Mouse (Mus musculus) stomach, embryonic 15.5 days (tissue): ENCODE measurements at regions not wholly inside any gene's neighbourhood (a gene's known extent, or its start where the extent isn't known, plus 50 kb on each side); places are given as distances from the start of the nearest gene placed in this dataset.

Experiments
- ATAC-seq: fragments of 200-750 bp; cut with Nextera tagmentation; 2 replicates; pipeline ENCODE4 v1.8.0; 2017; ENCODE audit warnings: low read depth, moderate number of reproducible peaks, moderate TSS enrichment; ENCODE audit not compliant: insufficient read depth, low FRiP score
- H3K27ac ChIP-seq: fragments of 300-500 bp; sonication (generic); 2 replicates; pipeline ENCODE4 v1.5.1; 2015; ENCODE audit warnings: mild to moderate bottlenecking, inconsistent platforms
- H3K27me3 ChIP-seq: fragments of 300-500 bp; sonication (generic); replicated peaks from 2 replicates; pipeline ENCODE4 v1.6.1; 2015; ENCODE audit warnings: inconsistent platforms
- H3K36me3 ChIP-seq: fragments of 300-500 bp; sonication (generic); 2 replicates; pipeline ENCODE4 v1.6.1; 2015; ENCODE audit warnings: inconsistent platforms
- H3K4me1 ChIP-seq: fragments of 300-500 bp; sonication (generic); 2 replicates; pipeline ENCODE4 v1.6.1; 2015; ENCODE audit warnings: inconsistent platforms
- H3K4me2 ChIP-seq: fragments of 300-500 bp; sonication (generic); 2 replicates; pipeline ENCODE4 v1.6.1; 2015; ENCODE audit warnings: mild to moderate bottlenecking, inconsistent platforms
- H3K4me3 ChIP-seq: fragments of 300-500 bp; sonication (generic); replicated peaks from 2 replicates; pipeline ENCODE4 v1.5.1; 2015; ENCODE audit warnings: inconsistent platforms
- H3K9ac ChIP-seq: fragments of 300-500 bp; sonication (generic); 2 replicates; pipeline ENCODE4 v1.6.1; 2015; ENCODE audit warnings: inconsistent platforms
- H3K9me3 ChIP-seq: fragments of 300-500 bp; sonication (generic); 2 replicates; pipeline ENCODE4 v1.6.1; 2016; ENCODE audit warnings: inconsistent platforms
- WGBS: fragments of 180-500 bp; shearing (Covaris S2); methylation state at CpG from one replicate; pipeline ENCODE4 v1.1.7; 2015; 5-methylcytosine and 5-hydroxymethylcytosine counted together

DNA sequence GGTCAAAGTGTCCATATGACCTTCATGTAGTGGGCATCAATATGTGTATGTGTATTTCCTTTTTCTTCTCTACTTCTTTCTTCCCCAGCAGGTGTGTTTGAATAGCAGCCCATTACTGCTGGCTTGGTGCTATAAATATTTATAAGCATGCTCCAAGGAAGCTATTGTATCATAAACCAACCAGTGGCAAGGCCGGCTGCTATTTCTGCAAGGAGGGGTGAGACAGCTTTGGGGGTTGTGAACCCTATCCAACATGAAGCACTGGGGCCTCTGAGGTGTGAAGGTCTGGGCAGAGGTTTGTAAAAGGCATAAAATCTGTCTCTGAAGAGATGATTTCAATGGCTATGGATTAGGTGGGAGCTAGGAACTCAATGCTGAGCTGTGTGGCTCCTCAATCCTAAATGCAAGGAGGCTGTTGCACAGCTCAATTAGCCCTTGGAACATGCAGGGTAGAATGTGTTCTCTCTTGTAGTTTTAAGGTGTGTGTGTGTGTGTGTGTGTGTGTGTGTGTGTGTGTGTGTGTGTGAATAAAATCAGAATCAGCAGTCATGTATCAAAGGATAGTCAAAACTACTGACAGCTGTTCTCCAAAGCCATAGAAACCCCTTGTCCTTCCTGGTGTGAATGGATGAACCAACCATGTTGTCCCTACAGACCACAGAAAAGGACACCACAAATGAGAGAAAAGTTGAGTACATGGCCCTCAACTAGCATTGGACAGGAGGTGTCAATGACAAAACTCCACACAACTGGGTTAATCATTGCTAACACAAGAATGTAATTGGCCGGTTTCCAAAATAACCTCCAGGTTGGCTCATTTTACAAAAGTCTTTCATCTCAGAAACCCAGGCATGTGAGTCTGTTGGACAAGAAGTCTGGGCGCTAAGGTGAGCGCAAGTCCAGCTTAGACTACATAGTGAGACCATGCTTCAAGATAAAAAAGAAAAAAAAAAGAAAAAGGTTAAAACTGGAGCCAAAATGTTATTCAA, 809.0 kb downstream of the Ntrk3 start:
- 60% methylated on average over 4 of the region's 4 CpGs for WGBS
- no peak for ATAC-seq
- Histone ChIP-seq H3K27ac (no peak overlapping the region), H3K27me3 (no peaks in the 10 kb centered on the region), H3K4me3 (no peak overlapping the region), H3K9ac (no peak overlapping the region), H3K9me3 (no peaks in the 10 kb centered on the region), H3K4me1 (no peaks in the 10 kb centered on the region), H3K4me2 (no peak overlapping the region), H3K36me3 (no peaks in the 10 kb centered on the region)

DNA sequence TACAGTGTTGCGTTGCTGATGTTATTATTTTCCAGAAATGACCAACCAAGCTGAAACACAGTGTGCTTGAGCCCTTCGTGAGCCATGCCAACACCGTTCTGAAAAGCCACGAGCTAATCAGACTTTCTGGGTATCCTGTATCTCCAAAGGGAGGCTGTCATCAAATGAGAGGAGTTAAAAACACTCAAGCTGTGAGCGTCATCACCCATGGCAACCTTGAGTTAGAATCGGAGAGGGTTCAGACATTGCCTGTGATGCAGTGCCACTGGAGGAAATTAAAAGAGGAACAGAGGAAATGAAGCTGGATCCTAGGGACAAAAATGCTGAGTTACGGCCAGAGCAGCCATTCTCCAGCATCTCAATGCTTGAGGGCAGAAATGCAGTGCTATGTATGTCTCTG, 838.6 kb downstream of the Ntrk3 start:
- Histone ChIP-seq H3K4me2 (no peak overlapping the region), H3K36me3 (no peaks in the 10 kb centered on the region), H3K27ac (no peak overlapping the region), H3K9me3 (no peaks in the 10 kb centered on the region), H3K9ac (no peak overlapping the region), H3K4me3 (no peak overlapping the region), H3K4me1 (no peaks in the 10 kb centered on the region), H3K27me3 (no peaks in the 10 kb centered on the region)
- WGBS, result 75% methylated on average over 7 of the region's 7 CpGs
- no peak for ATAC-seq

DNA sequence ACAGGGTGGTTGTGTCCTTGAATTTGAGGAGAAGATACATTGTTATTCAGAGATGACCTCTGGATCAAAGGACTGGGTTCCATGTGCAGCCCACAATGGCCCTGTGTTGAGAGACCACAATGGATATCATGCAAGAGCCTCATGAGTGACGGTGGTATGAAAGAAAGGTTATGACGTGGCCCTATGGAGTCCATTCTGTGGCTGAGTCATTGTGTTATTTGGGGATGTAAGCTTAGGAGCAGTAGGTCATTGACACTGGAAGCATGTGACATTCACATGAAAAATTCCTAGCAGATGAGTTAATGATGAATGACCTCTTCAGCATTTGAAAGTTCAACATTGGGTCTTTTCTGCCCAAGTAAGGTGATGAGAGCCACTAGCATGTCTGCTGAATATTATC, 849.3 kb downstream of the Ntrk3 start:
- H3K9me3 ChIP-seq, result no peaks in the 10 kb centered on the region
- 66% methylated on average over 2 of the region's 2 CpGs for WGBS
- no peak overlapping the region for H3K27ac ChIP-seq
- H3K9ac ChIP-seq, result no peak overlapping the region
- H3K27me3 ChIP-seq, result no peaks in the 10 kb centered on the region
- H3K36me3 ChIP-seq, result no peaks in the 10 kb centered on the region
- no peak; the same call in 1 of the 2 replicates for ATAC-seq
- H3K4me1 ChIP-seq, result no peaks in the 10 kb centered on the region
- no peak overlapping the region for H3K4me3 ChIP-seq
- no peak overlapping the region for H3K4me2 ChIP-seq

DNA sequence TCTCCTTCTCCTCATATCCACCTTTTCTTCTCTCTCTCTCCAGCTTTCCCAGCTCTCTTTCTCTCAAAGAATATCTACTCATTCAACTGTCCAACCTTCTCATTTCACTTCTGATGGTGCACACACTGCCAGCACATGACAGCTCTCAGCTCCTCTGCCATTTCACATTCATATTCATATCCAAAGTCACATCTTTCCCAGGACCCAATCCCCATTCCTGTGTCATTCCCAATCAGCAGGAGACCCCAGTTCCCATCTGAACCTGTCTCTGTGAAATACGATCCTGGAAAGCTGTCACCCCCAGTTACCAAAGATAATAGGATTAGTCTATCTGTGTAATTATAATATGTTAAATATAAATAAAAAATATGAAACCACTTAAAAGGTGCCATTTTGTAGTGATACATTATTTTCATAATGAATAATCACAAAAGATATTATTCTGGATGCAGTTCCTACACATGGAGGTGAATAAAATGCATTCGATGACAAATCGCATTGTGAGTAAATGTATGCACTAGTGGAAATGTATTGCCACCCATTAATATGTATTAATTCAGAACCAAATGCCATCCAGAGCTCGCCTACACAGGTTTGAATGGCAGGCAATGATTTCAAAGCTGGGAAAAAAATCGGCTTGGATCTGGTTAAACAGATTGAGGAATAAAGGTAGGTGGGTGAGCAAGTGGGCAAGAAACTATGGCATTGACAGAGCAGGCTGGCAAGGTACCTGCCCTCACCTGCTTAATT, 855.0 kb downstream of the Ntrk3 start:
- 90% methylated on average over 5 of the region's 5 CpGs for WGBS
- no peak overlapping the region for H3K27ac ChIP-seq
- no peak overlapping the region for H3K4me2 ChIP-seq
- H3K4me3 ChIP-seq, result no peak overlapping the region
- H3K27me3 ChIP-seq, result no peaks in the 10 kb centered on the region
- H3K9ac ChIP-seq, result no peak overlapping the region
- no peak for ATAC-seq
- H3K9me3 ChIP-seq, result no peaks in the 10 kb centered on the region
- H3K36me3 ChIP-seq, result no peaks in the 10 kb centered on the region
- H3K4me1 ChIP-seq, result no peaks in the 10 kb centered on the region

DNA sequence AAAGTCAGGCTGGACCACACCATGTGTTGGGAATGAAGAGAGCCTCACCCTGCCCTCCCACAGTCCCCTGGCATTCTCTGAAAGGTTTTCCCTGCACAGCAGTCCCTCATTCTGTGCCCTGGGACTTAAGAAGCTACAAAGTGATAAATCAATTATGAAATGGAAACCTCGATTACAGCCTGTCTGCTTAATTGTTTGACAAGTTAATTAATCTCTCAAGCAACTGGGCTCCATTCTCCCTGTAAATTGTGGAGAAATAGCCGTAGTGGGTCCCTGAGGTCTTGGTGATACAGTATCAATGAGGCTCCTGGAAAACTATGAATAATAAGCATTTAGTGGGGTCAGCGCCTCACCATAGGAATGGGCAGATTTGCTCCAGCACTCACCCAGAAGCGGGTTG, 870.3 kb downstream of the Ntrk3 start:
- no peak for ATAC-seq
- Histone ChIP-seq H3K4me3 (no peak overlapping the region), H3K27me3 (no peaks in the 10 kb centered on the region), H3K27ac (no peak overlapping the region), H3K36me3 (no peaks in the 10 kb centered on the region), H3K9me3 (no peaks in the 10 kb centered on the region), H3K4me2 (no peak overlapping the region), H3K9ac (no peak overlapping the region), H3K4me1 (no peaks in the 10 kb centered on the region)
- 51% methylated on average over 4 of the region's 4 CpGs for WGBS

DNA sequence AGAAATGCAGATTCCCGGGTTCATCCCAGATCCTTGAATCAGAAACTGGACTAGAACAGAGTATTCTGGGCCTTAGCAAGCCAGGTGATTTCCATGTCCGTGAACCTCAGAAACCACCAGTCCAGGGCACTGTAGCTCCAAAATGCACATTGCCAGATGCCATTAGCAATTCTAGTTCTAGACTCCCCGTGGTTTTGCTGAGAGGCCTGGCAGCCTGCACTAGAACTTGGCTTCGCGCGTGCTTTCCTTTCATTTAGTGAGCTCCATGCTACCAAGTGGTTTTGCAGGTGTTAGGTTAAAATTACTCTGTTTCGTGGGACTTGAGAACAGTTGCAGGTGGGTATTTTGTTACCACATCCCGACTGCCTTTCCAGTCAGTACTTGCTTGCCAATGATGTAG, 876.0 kb downstream of the Ntrk3 start:
- Histone ChIP-seq H3K4me1 (peaks cover 6% of the 10 kb centered on the region; the same call in 1 of the 2 replicates), H3K9me3 (no peaks in the 10 kb centered on the region), H3K36me3 (no peaks in the 10 kb centered on the region), H3K27ac (no peak overlapping the region), H3K4me3 (no peak overlapping the region), H3K9ac (no peak overlapping the region), H3K4me2 (no peak overlapping the region), H3K27me3 (no peaks in the 10 kb centered on the region)
- 85% methylated on average over 8 of the region's 8 CpGs for WGBS
- no peak for ATAC-seq

DNA sequence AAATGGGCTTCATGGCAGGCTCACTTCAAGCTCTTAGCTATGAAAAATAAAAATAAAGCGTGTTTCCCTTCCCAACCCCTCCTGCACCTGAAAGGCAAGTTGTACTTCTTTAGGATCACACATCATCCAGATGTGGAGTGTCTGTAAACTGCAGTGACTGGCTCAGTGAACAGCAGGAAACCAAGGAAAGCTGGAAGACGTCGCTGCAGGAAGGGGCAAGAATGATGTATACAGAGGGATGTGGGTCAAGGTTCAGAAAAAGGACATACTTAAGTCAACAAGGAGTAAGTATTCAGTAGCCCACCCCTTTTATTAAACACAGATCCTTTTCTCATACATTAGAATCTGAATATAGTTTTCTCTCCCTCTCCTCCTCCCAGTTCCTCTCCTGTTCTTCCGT, 879.4 kb downstream of the Ntrk3 start:
- Histone ChIP-seq H3K9me3 (no peaks in the 10 kb centered on the region), H3K4me3 (no peak overlapping the region), H3K36me3 (no peaks in the 10 kb centered on the region), H3K27ac (peak overlapping the region; percentile 40; the same call in 1 of the 2 replicates), H3K4me1 (peaks cover 6% of the 10 kb centered on the region; the same call in 1 of the 2 replicates), H3K9ac (no peak overlapping the region), H3K27me3 (no peaks in the 10 kb centered on the region), H3K4me2 (no peak overlapping the region)
- ATAC-seq, result no peak
- WGBS, result 28% methylated on average over 4 of the region's 4 CpGs

DNA sequence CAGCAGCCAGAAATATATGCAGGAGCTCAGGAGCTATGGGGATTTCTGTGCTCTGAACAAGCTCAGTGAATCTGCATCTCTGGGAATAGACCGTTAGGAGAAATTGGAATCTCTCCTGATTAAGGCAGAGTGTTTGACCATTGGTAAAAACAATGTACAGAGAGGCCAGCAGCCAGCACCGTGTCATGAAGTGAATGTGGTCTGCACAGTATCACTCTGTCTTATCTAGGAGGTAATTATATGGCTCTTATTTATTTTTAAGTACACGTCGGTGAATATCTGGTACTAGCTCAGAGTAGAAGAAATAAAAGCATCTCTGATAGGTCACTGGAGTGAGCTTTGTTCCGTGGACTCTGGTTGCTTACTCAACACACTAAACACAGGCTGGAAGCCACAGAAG, 879.8 kb downstream of the Ntrk3 start:
- H3K4me2 ChIP-seq, result no peak overlapping the region

DNA sequence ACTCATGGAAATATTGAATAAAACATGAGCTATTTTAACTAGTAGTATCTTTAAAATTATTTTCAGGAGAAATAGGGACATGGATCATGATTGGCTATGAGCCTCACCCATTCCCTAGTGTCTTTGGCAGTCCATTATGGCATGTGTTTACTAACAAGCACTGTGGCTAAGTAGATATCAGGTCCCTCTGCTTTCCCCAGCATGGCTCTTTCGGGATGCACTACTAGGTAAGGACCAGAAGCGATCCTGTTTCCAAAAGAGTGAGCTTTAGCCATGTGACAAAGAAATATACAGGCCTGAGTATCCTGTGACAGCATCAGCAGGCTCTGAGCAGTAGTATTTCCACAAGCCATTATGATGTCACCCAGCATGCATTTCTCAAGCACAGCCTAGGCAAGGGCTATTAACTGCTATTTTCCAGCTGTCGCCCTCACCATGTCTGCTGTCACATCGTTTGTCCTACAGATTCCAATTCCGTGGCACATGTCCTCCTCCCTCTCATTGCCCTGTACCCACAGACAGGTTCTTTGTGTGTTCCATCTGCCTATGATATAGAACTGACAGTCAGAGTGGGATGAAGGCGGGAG, 882.1 kb downstream of the Ntrk3 start:
- Histone ChIP-seq H3K4me1 (peaks cover 6% of the 10 kb centered on the region; the same call in 1 of the 2 replicates), H3K4me3 (no peak overlapping the region), H3K27ac (no peak overlapping the region), H3K4me2 (no peak overlapping the region), H3K9me3 (no peaks in the 10 kb centered on the region), H3K27me3 (no peaks in the 10 kb centered on the region), H3K36me3 (no peaks in the 10 kb centered on the region), H3K9ac (no peak overlapping the region)
- ATAC-seq, result no peak
- 56% methylated on average over 6 of the region's 6 CpGs for WGBS

More for the DNA sequence above, 879.8 kb downstream of the Ntrk3 start:
- Histone ChIP-seq H3K4me3 (no peak overlapping the region), H3K27ac (peak overlapping the region; percentile 40; the same call in 1 of the 2 replicates), H3K27me3 (no peaks in the 10 kb centered on the region), H3K36me3 (no peaks in the 10 kb centered on the region), H3K9ac (no peak overlapping the region), H3K4me1 (peaks cover 6% of the 10 kb centered on the region; the same call in 1 of the 2 replicates), H3K9me3 (no peaks in the 10 kb centered on the region)
- WGBS, result 22% methylated on average over 5 of the region's 5 CpGs
- ATAC-seq, result no peak; the same call in 1 of the 2 replicates

DNA sequence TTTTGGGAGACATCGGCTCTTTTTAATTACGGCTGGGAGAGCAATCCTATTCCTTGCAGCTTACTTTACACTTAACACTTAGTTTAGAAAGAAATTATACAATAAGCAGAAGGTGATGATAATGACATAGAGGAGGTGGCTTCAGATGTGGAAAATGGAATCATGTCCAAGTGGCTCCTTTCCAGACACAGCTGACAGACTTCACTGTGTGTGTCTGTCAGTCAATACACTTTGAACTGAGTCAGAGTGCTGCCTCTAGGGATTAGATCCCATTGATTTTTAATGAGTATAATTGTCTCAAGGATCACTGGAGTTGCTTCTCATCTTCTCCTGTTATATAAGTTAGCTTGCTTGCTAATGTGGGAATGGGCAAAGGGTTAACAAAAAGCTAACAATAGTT, 882.7 kb downstream of the Ntrk3 start:
- Histone ChIP-seq H3K36me3 (no peaks in the 10 kb centered on the region), H3K4me3 (no peak overlapping the region), H3K4me1 (peaks cover 6% of the 10 kb centered on the region; the same call in 1 of the 2 replicates), H3K4me2 (no peak overlapping the region), H3K27ac (no peak overlapping the region), H3K9me3 (no peaks in the 10 kb centered on the region), H3K27me3 (no peaks in the 10 kb centered on the region), H3K9ac (no peak overlapping the region)
- WGBS, result 81% methylated on average over 2 of the region's 2 CpGs
- ATAC-seq, result no peak

DNA sequence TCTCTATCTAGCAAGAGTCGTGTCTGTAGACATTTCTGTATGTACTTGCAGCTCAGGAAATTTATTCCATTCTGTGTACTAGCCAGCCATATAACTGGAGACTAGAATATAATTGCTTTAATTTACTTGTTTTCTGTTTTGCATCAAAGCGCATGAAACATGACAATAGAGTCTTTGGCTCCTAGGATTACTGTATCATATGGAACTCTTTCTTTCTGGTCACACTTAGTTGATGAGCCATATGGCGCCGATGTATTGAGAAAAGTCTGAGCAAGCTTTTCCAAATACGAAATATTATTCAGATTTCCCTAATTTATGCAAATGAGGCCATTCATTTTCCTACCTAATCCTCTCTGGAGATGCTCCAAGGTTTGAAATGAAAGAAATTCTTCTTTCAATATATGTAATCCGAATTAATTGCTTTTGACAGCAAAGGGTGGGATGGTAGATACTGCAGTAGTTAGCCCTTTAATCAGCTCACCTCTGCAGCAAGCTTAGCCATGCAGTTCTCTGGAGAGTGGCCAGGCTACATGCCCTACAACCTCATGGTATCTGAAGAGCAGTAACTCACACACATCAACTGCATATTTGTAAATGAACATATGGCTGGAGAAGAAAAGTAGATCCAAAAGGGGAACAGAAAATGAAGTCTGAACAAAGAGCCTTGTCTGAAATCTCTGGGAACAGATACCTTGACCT, 913.4 kb downstream of the Ntrk3 start:
- no peak overlapping the region for H3K4me2 ChIP-seq
- ATAC-seq, result no peak
- no peaks in the 10 kb centered on the region for H3K9me3 ChIP-seq
- H3K4me3 ChIP-seq, result no peak overlapping the region
- no peaks in the 10 kb centered on the region for H3K4me1 ChIP-seq
- no peaks in the 10 kb centered on the region for H3K27me3 ChIP-seq
- no peak overlapping the region for H3K9ac ChIP-seq
- no peak overlapping the region for H3K27ac ChIP-seq
- 78% methylated on average over 6 of the region's 6 CpGs for whole genome bisulfite sequencing
- H3K36me3 ChIP-seq, result no peaks in the 10 kb centered on the region
